Mouse (Mus musculus): ENCODE data around the gene Usp50. TPM values are rescaled to one million over a fixed set of nuclear protein-coding genes. Genes with fewer than 3 reads are reported as not detected.

Usp50 gene
- polyA plus RNA-seq, 1 experiment: 2.5 TPM

DNA sequence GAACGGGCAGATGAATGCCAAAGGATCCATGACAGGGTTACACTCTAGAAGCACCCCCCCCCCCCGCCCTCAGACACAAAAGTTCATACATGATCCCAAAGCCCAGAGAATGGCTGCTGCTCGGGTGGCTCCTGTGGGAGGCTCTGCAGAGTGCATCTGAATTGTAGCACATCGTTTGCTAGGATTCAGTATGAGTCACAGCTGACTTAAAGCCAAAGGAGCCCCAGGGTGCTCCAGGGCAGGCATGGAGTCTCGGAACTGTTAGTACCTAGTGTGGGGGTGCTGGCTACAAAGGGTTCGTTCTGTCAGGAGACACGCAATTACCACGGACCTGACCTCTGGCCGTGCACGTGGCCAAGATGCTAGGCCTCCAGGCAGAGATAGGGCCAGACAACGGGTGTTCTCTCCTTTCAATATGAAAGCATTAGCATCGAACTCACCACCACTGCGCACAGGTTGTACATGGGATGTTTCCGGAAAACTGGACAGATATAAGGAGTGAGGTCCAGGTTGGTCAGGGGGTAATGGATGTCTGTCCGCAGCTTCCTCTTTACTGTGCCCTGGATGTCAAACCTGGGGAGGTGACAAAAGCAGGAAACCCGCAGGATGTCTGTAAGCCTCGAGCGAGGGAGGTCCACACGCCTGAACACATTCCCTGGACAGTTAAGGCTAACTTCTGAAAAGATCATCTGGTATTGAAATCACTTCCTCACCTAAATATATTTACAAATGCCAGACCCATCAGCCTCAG is 13.7 kb downstream of the Usp50 start:
- peak in 1 of 2 experiments; percentile 28 for DNase-seq
- Histone ChIP-seq H3K27ac (ENCODE audit: insufficient read depth, low read length) (no peak overlapping the region), H3K4me3 (replicated peaks; ENCODE audit: insufficient read depth, low read depth, low read length) (no peak overlapping the region), H3K27me3 (ENCODE audit: control insufficient read depth, insufficient read depth, low read length) (no peaks in the 10 kb centered on the region), H3K4me1 (ENCODE audit: control insufficient read depth, insufficient read depth, low read length) (no peaks in the 10 kb centered on the region)
- 63% methylated on average over 19 of the region's 19 CpGs for WGBS
- TF ChIP-seq CTCF (IDR thresholded peaks at IDR 0.05; ENCODE audit: borderline replicate concordance, insufficient read depth, low read depth, low read length) (no peak), POLR2A (IDR thresholded peaks at IDR 0.05; ENCODE audit: borderline replicate concordance, insufficient read depth, low read length) (no peak)

DNA sequence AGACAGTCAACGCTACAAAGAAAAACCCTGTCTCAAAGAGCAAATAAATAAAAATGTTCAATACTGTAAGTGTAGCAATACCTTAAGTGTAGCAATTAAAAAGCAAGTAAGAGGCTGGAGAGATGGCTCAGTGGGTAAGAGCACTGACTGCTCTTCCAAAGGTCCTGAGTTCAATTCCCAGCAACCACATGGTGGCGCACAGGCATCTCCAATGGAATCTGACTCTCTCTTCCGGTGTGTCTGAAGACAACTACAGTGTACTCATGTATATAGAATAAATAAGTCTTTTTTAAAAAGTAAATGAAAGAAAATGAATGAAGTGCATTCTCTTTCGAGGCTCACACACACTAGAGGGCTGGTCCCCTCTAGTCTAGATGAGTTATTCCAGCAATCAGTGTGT is 15.1 kb downstream of the Usp50 start:
- TF ChIP-seq POLR2A (IDR thresholded peaks at IDR 0.05; ENCODE audit: borderline replicate concordance, insufficient read depth, low read length) (no peak), CTCF (IDR thresholded peaks at IDR 0.05; ENCODE audit: borderline replicate concordance, insufficient read depth, low read depth, low read length) (no peak)
- H3K27ac ChIP-seq (ENCODE audit: insufficient read depth, low read length): no peak overlapping the region
- no peaks in the 10 kb centered on the region for H3K27me3 ChIP-seq (ENCODE audit: control insufficient read depth, insufficient read depth, low read length)
- no peaks in the 10 kb centered on the region for H3K4me1 ChIP-seq (ENCODE audit: control insufficient read depth, insufficient read depth, low read length)
- no peak for DNase-seq
- H3K4me3 ChIP-seq (replicated peaks; ENCODE audit: insufficient read depth, low read depth, low read length): no peak overlapping the region
- WGBS: 68% methylated on average over 4 of the region's 4 CpGs

DNA sequence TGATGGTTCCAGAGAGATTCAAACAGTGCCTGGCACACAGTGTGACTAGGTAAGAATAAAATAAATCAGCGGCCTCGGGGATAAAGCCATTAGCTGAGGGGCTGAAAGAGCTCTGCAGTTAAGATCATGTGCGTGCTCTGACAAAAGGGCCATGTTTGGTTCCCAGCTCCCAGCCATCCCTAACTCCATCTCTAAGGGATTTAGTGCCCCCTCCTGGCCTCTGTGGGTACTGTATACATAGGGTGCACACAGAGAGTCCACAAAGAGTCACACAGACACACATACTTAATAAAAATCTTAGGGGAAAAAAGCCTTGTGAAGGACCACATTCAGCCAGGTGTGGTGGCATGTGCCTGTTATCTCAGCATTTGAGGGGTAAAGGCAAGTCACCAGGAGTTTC is 15.7 kb downstream of the Usp50 start:
- DNase-seq: no peak
- H3K4me1 ChIP-seq (ENCODE audit: control insufficient read depth, insufficient read depth, low read length): no peaks in the 10 kb centered on the region
- H3K27me3 ChIP-seq (ENCODE audit: control insufficient read depth, insufficient read depth, low read length): no peaks in the 10 kb centered on the region
- no peak overlapping the region for H3K27ac ChIP-seq (ENCODE audit: insufficient read depth, low read length)
- H3K4me3 ChIP-seq (replicated peaks; ENCODE audit: insufficient read depth, low read depth, low read length): no peak overlapping the region
- TF ChIP-seq POLR2A (IDR thresholded peaks at IDR 0.05; ENCODE audit: borderline replicate concordance, insufficient read depth, low read length): no peak
- no peak for TF ChIP-seq CTCF (IDR thresholded peaks at IDR 0.05; ENCODE audit: borderline replicate concordance, insufficient read depth, low read depth, low read length)
- WGBS: 97% methylated on average over 3 of the region's 3 CpGs

DNA sequence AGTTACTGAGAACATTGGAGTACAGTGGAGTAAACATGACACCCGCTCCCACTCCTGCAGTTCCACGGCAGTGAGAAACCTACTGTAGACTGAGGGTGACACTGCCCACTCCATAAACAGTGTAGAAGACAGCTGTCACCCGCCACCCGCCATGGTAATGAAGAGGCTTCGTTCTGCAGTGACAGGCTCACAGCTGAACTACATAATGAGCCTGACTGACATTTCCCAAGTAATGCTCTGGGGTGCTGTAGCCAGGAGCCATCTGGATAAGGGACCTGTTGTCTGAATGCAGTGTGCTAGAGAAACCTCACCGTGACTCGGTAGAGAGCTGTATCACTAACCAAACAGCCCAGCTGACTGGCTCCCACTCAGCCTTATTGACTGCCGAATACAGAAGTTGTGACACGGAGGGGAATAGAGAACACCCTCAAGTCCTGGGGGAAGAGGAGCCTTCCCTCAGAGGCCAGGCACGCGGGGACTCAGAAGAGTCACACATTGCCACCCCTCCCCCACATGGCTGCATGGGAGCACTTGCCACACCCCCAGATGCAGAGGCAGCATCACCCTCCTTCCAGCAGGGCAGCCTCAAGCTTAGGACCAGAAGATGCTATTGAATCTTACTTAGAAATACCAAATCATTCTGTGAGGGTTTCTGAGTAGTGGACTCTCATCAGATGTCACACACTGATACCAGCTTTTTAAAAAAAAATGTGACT is 17.2 kb downstream of the Usp50 start:
- Histone ChIP-seq H3K4me1 (ENCODE audit: control insufficient read depth, insufficient read depth, low read length) (no peaks in the 10 kb centered on the region), H3K4me3 (replicated peaks; ENCODE audit: insufficient read depth, low read depth, low read length) (no peak overlapping the region), H3K27ac (ENCODE audit: insufficient read depth, low read length) (no peak overlapping the region), H3K27me3 (ENCODE audit: control insufficient read depth, insufficient read depth, low read length) (no peaks in the 10 kb centered on the region)
- no peak for DNase-seq
- WGBS: 32% methylated on average over 11 of the region's 11 CpGs
- TF ChIP-seq CTCF (IDR thresholded peaks at IDR 0.05; ENCODE audit: borderline replicate concordance, insufficient read depth, low read depth, low read length) (no peak), POLR2A (IDR thresholded peaks at IDR 0.05; ENCODE audit: borderline replicate concordance, insufficient read depth, low read length) (no peak)

DNA sequence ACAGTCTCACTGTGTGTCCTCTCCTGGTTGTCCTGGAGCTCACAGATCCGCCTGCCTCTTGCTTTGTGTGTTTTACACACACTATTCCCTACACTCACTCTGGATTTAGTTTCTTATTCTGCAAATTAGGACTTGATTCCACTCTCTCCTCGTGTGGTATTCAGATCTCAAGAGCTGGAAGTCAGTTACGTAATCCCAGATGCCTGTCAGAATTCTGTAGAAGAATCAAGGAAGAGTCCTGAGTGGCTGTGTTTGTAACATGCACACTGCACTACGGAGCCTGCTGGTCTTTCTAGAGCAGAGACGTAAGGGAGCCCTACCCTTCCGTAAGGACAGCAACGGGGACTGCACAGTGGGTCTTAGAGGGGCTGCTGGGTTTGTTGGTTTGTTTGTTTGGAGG is 23.9 kb downstream of the Usp50 start:
- H3K27me3 ChIP-seq (ENCODE audit: control insufficient read depth, insufficient read depth, low read length): no peaks in the 10 kb centered on the region

DNA sequence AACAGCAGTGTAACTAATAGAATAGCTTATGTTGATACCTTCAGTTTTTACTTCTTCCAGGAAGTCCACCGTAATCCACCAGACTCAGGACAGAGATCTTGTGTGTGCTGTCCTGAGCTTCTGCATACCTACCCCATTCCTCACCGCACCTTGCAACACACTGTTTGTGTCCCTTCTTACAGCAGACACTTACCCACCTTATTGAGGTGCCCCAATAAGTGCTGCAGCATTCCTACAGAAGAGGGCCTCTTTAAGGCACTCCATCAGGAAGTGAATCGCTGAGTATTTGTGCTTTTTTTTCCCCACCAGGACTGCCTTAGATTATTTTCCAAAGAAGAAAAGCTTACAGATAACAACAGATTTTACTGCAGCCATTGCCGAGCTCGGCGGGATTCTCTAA is 27.6 kb downstream of the Usp50 start:
- DNase-seq: no peak
- Histone ChIP-seq H3K4me1 (ENCODE audit: control insufficient read depth, insufficient read depth, low read length) (no peaks in the 10 kb centered on the region), H3K27me3 (ENCODE audit: control insufficient read depth, insufficient read depth, low read length) (no peaks in the 10 kb centered on the region), H3K4me3 (replicated peaks; ENCODE audit: insufficient read depth, low read depth, low read length) (no peak overlapping the region), H3K27ac (ENCODE audit: insufficient read depth, low read length) (no peak overlapping the region)
- WGBS: 96% methylated on average over 6 of the region's 6 CpGs
- no peak for TF ChIP-seq POLR2A (IDR thresholded peaks at IDR 0.05; ENCODE audit: borderline replicate concordance, insufficient read depth, low read length)
- no peak for TF ChIP-seq CTCF (IDR thresholded peaks at IDR 0.05; ENCODE audit: borderline replicate concordance, insufficient read depth, low read depth, low read length)

More for the DNA sequence above, 23.9 kb downstream of the Usp50 start:
- TF ChIP-seq POLR2A (IDR thresholded peaks at IDR 0.05; ENCODE audit: borderline replicate concordance, insufficient read depth, low read length) (no peak), CTCF (IDR thresholded peaks at IDR 0.05; ENCODE audit: borderline replicate concordance, insufficient read depth, low read depth, low read length) (no peak)
- DNase-seq: no peak
- Histone ChIP-seq H3K4me1 (ENCODE audit: control insufficient read depth, insufficient read depth, low read length) (no peaks in the 10 kb centered on the region), H3K4me3 (replicated peaks; ENCODE audit: insufficient read depth, low read depth, low read length) (no peak overlapping the region), H3K27ac (ENCODE audit: insufficient read depth, low read length) (no peak overlapping the region)
- 92% methylated on average over 7 of the region's 7 CpGs for WGBS

DNA sequence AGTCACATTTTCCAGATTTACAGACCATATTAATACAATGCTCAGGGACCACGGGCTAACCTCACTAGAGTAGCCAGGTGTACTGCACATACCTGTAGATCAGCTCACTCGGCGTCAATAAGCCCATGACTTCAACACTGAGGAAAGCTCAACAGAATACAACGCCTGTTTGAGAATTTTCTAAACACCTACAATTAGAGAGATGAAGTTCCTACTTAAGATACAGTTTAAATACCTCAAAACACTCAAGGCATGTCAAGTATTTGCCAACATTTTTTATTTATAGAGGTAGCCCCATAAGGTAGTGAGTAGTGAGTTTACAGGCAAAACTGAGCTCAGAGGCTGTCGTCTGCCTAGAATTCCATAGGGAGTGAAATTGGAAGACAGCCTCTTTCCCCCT is 39.9 kb downstream of the Usp50 start:
- no peak for DNase-seq
- H3K4me3 ChIP-seq (replicated peaks; ENCODE audit: insufficient read depth, low read depth, low read length): no peak overlapping the region
- H3K4me1 ChIP-seq (ENCODE audit: control insufficient read depth, insufficient read depth, low read length): no peaks in the 10 kb centered on the region
- TF ChIP-seq POLR2A (IDR thresholded peaks at IDR 0.05; ENCODE audit: borderline replicate concordance, insufficient read depth, low read length): no peak
- TF ChIP-seq CTCF (IDR thresholded peaks at IDR 0.05; ENCODE audit: borderline replicate concordance, insufficient read depth, low read depth, low read length): no peak
- H3K27me3 ChIP-seq (ENCODE audit: control insufficient read depth, insufficient read depth, low read length): no peaks in the 10 kb centered on the region
- 80% methylated on average over 5 of the region's 5 CpGs for WGBS
- no peak overlapping the region for H3K27ac ChIP-seq (ENCODE audit: insufficient read depth, low read length)

DNA sequence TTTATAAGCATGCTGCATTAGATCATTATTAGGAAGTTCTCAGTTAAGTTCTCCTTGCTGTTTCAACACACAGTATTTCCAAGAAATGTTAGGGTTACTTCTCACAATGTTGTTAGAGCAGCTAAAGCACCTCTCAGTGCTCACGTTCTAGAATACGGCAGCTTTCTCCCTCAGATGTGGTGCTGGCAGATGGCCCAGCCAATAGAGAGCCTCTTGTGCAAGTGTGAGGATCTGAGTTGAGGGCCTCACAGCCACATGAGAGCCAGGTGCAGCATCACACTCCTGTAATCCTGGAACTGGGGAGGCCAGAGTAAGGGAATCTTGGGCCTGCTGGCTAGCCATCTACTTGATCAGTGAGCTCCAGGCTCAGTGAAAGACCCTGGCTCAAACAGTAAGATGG is 43.0 kb downstream of the Usp50 start:
- Histone ChIP-seq H3K4me3 (replicated peaks; ENCODE audit: insufficient read depth, low read depth, low read length) (no peak overlapping the region), H3K27me3 (ENCODE audit: control insufficient read depth, insufficient read depth, low read length) (no peaks in the 10 kb centered on the region), H3K4me1 (ENCODE audit: control insufficient read depth, insufficient read depth, low read length) (no peaks in the 10 kb centered on the region), H3K27ac (ENCODE audit: insufficient read depth, low read length) (no peak overlapping the region)
- no peak for TF ChIP-seq CTCF (IDR thresholded peaks at IDR 0.05; ENCODE audit: borderline replicate concordance, insufficient read depth, low read depth, low read length)
- TF ChIP-seq POLR2A (IDR thresholded peaks at IDR 0.05; ENCODE audit: borderline replicate concordance, insufficient read depth, low read length): no peak
- no peak for DNase-seq
- 43% methylated on average over 2 of the region's 2 CpGs for WGBS
